Mouse (Mus musculus): ENCODE measurements around the gene Plekha3.

- TF ChIP-seq CTCF (IDR thresholded peaks at IDR 0.05; ENCODE audit: extremely low read depth, insufficient read length, insufficient replicate concordance, low read depth, low read length) (no peak), POLR2A (IDR thresholded peaks at IDR 0.05; ENCODE audit: low read depth, low read length) (no peak)
Observed at GRCm38 (mm10) chr2:76643801-76644200, 31.3 kb upstream of the Plekha3 start.

Measured in small intestine, adult 2 months (tissue).